Mouse (Mus musculus) hindbrain, embryonic 16.5 days (tissue): Measurements from ENCODE around the gene Dld. TPM values are rescaled to one million over a fixed set of nuclear protein-coding genes. Genes with fewer than 3 reads are reported as not detected.
A peak's percentile ranks its signal among the peaks of the same experiment; 100 is the strongest.

Source experiments
- ATAC-seq: fragments of 200-750 bp; cut with Nextera tagmentation; 2 replicates; pipeline ENCODE4 v1.8.0; 2017; ENCODE audit warnings: moderate TSS enrichment, moderate library complexity
- H3K27ac ChIP-seq: fragments of 300-500 bp; sonication (generic); 2 replicates; pipeline ENCODE4 v1.5.1; 2014; ENCODE audit warnings: low read depth, mild to moderate bottlenecking, control low read depth, low read length, moderate library complexity
- H3K27me3 ChIP-seq: fragments of 300-500 bp; sonication (generic); replicated peaks from 2 replicates; pipeline ENCODE4 v1.6.1; 2014; ENCODE audit warnings: low read length; ENCODE audit not compliant: control insufficient read depth, insufficient read depth
- H3K36me3 ChIP-seq: fragments of 300-500 bp; sonication (generic); 2 replicates; pipeline ENCODE4 v1.6.1; 2014; ENCODE audit warnings: mild to moderate bottlenecking, low read length, moderate library complexity, mixed read lengths; ENCODE audit not compliant: control insufficient read depth, insufficient read depth
- H3K4me1 ChIP-seq: fragments of 300-500 bp; sonication (generic); 2 replicates; pipeline ENCODE4 v1.6.1; 2014; ENCODE audit warnings: low read depth, low read length; ENCODE audit not compliant: control insufficient read depth, insufficient read depth
- H3K4me2 ChIP-seq: fragments of 300-500 bp; sonication (generic); 2 replicates; pipeline ENCODE4 v1.6.1; 2014; ENCODE audit warnings: mild to moderate bottlenecking, low read length, control low read depth, moderate library complexity
- H3K4me3 ChIP-seq: fragments of 300-500 bp; sonication (generic); 2 replicates; pipeline ENCODE4 v1.5.1; 2014; ENCODE audit warnings: mild to moderate bottlenecking, low read length, control low read depth, moderate library complexity
- H3K9ac ChIP-seq: fragments of 300-500 bp; sonication (generic); 2 replicates; pipeline ENCODE4 v1.6.1; 2014; ENCODE audit warnings: low read depth, mild to moderate bottlenecking, control low read depth, low read length, moderate library complexity
- H3K9me3 ChIP-seq: fragments of 300-500 bp; sonication (generic); 2 replicates; pipeline ENCODE4 v1.6.1; 2014; ENCODE audit warnings: mild to moderate bottlenecking, low read length, moderate library complexity; ENCODE audit not compliant: control insufficient read depth
- WGBS: fragments of 180-500 bp; shearing (Covaris S2); extraction: QIAGEN DNeasy Blood & Tissue Kit; methylation state at CpG from one replicate; pipeline ENCODE4 v1.1.7; 2014; 5-methylcytosine and 5-hydroxymethylcytosine counted together
- polyA plus RNA-seq: library from polyadenylated mRNA; unstranded; fragments of >200 nt; fragmentation: Nextera tagmentation; extraction: Ambion mirVana; gene quantifications from 2 replicates; pipeline ENCODE4 v1.2.1, GENCODE M21; 2015

The Dld gene
- polyA plus RNA-seq, 1 experiment from 2014 or later = 130 TPM

- Histone ChIP-seq H3K4me3 (no peak overlapping the region), H3K36me3 (peaks cover 39% of the 10 kb centered on the region), H3K27me3 (no peaks in the 10 kb centered on the region), H3K9me3 (no peaks in the 10 kb centered on the region), H3K9ac (no peak overlapping the region), H3K27ac (no peak overlapping the region), H3K4me2 (no peak overlapping the region), H3K4me1 (no peaks in the 10 kb centered on the region)
- 95% methylated on average over 1 of the region's 1 CpGs for WGBS
- ATAC-seq = no peak
Measured at GRCm38 (mm10) chr12:31333261-31333660, 18.0 kb downstream of the Dld start.

GRCm38 (mm10) chr12:31327139-31327538 lies 24.1 kb downstream of the Dld start:
- no peaks in the 10 kb centered on the region for H3K4me1 ChIP-seq
- no peak overlapping the region for H3K9ac ChIP-seq
- no peaks in the 10 kb centered on the region for H3K27me3 ChIP-seq
- no peak overlapping the region for H3K4me3 ChIP-seq
- no peaks in the 10 kb centered on the region for H3K9me3 ChIP-seq
- H3K27ac ChIP-seq = no peak overlapping the region
- H3K36me3 ChIP-seq = peaks cover 14% of the 10 kb centered on the region
- H3K4me2 ChIP-seq = no peak overlapping the region
- ATAC-seq = no peak
- WGBS = 88% methylated on average over 9 of the region's 9 CpGs

- Histone ChIP-seq H3K36me3 (peaks cover 10% of the 10 kb centered on the region), H3K4me1 (no peaks in the 10 kb centered on the region; the same call in 1 of the 2 replicates), H3K27me3 (no peaks in the 10 kb centered on the region), H3K9ac (no peak overlapping the region), H3K4me3 (no peak overlapping the region), H3K4me2 (no peak overlapping the region), H3K27ac (no peak overlapping the region), H3K9me3 (no peaks in the 10 kb centered on the region)
- WGBS = 87% methylated on average over 9 of the region's 9 CpGs
- ATAC-seq = no peak
Measured at GRCm38 (mm10) chr12:31323136-31323695, 28.0 kb downstream of the Dld start.

- Histone ChIP-seq H3K4me1 (no peaks in the 10 kb centered on the region; the same call in 1 of the 2 replicates), H3K4me2 (no peak overlapping the region), H3K36me3 (peaks cover 2% of the 10 kb centered on the region; the same call in 1 of the 2 replicates), H3K9me3 (no peaks in the 10 kb centered on the region), H3K9ac (no peak overlapping the region), H3K27me3 (no peaks in the 10 kb centered on the region), H3K4me3 (no peak overlapping the region), H3K27ac (no peak overlapping the region)
- 93% methylated on average over 1 of the region's 1 CpGs for WGBS
- ATAC-seq = no peak
Measured at GRCm38 (mm10) chr12:31321532-31321931, 29.7 kb downstream of the Dld start.

- ATAC-seq = no peak
- H3K27me3 ChIP-seq = no peaks in the 10 kb centered on the region
- H3K9ac ChIP-seq = no peak overlapping the region
- peaks cover under 1% of the 10 kb centered on the region; the same call in 1 of the 2 replicates for H3K36me3 ChIP-seq
- WGBS = 78% methylated on average over 13 of the region's 13 CpGs
- no peaks in the 10 kb centered on the region for H3K9me3 ChIP-seq
- no peak overlapping the region for H3K4me2 ChIP-seq
- H3K27ac ChIP-seq = no peak overlapping the region
- H3K4me1 ChIP-seq = no peaks in the 10 kb centered on the region; the same call in 1 of the 2 replicates
- H3K4me3 ChIP-seq = no peak overlapping the region
Measured at GRCm38 (mm10) chr12:31320817-31321216, 30.4 kb downstream of the Dld start.

- 52% methylated on average over 10 of the region's 10 CpGs for WGBS
- H3K9ac ChIP-seq = no peak overlapping the region
- H3K36me3 ChIP-seq = no peaks in the 10 kb centered on the region
- no peaks in the 10 kb centered on the region; the same call in 1 of the 2 replicates for H3K4me1 ChIP-seq
- H3K9me3 ChIP-seq = peaks cover 5% of the 10 kb centered on the region; the same call in 1 of the 2 replicates
- no peaks in the 10 kb centered on the region for H3K27me3 ChIP-seq
- peak; percentile 77 for ATAC-seq
- H3K27ac ChIP-seq = no peak overlapping the region
- no peak overlapping the region for H3K4me3 ChIP-seq
- H3K4me2 ChIP-seq = no peak overlapping the region
Measured at GRCm38 (mm10) chr12:31318409-31318963, 32.8 kb downstream of the Dld start.

GRCm38 (mm10) chr12:31317670-31318408 lies 33.4 kb downstream of the Dld start:
- Histone ChIP-seq H3K36me3 (no peaks in the 10 kb centered on the region), H3K9ac (no peak overlapping the region), H3K27me3 (no peaks in the 10 kb centered on the region), H3K27ac (no peak overlapping the region), H3K9me3 (peaks cover 5% of the 10 kb centered on the region; the same call in 1 of the 2 replicates), H3K4me3 (no peak overlapping the region), H3K4me2 (no peak overlapping the region), H3K4me1 (no peaks in the 10 kb centered on the region; the same call in 1 of the 2 replicates)
- peak; percentile 34; the same call in 1 of the 2 replicates for ATAC-seq
- WGBS = 76% methylated on average over 7 of the region's 7 CpGs

- WGBS = 68% methylated on average over 6 of the region's 6 CpGs
- Histone ChIP-seq H3K27ac (no peak overlapping the region), H3K4me2 (no peak overlapping the region), H3K9me3 (peaks cover 5% of the 10 kb centered on the region; the same call in 1 of the 2 replicates), H3K9ac (no peak overlapping the region), H3K4me3 (no peak overlapping the region), H3K27me3 (no peaks in the 10 kb centered on the region), H3K4me1 (no peaks in the 10 kb centered on the region; the same call in 1 of the 2 replicates), H3K36me3 (no peaks in the 10 kb centered on the region)
- ATAC-seq = no peak
Measured at GRCm38 (mm10) chr12:31315961-31316360, 35.3 kb downstream of the Dld start.

GRCm38 (mm10) chr12:31314310-31314709 lies 36.9 kb downstream of the Dld start:
- Histone ChIP-seq H3K9me3 (peaks cover 5% of the 10 kb centered on the region; the same call in 1 of the 2 replicates), H3K36me3 (no peaks in the 10 kb centered on the region), H3K4me1 (no peaks in the 10 kb centered on the region; the same call in 1 of the 2 replicates), H3K27me3 (no peaks in the 10 kb centered on the region), H3K4me2 (no peak overlapping the region), H3K9ac (no peak overlapping the region), H3K27ac (no peak overlapping the region), H3K4me3 (no peak overlapping the region)
- no peak for ATAC-seq
- 98% methylated on average over 7 of the region's 7 CpGs for WGBS
